Comparison of ENCODE assay signal across 9 mouse cellular contexts in the genomic region with DNA sequence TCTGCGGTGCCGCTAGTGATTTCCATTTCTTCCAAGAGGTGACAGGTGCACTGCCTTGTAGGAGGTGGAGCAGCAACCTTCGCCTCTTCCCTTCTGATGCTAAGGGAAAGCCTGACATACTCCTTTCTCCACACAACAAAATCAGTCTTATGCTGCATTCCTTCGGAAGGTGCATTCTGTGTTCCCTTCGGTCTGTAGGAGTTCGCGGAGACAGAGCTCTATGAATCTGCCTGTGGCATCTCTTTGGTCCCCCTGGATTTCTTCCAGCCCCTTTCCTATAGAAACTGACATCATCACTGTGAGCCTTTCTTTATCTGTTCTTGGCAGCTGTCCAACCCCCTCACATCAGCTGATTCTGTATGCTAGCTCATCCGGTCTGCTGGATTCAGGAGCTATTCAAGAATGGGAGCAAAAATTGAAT.
DNase-seq lines count a peak whose midpoint lies in the region; ATAC-seq lines count a peak whose summit lies in the region.
"Had no signal": no experiment of that assay in that cellular context is flagged by ENCODE, and none has a peak within 500 bp of the region (broad histone marks: within the 10 kb centered on the region; RNA-seq: fewer than 3 reads in every experiment).

No protein-coding gene starts in this region.

- H3K4me1 ChIP-seq in liver, embryonic 11.5 days (replicated peaks; ENCODE audit: control insufficient read depth, insufficient read depth, low read length): no peaks in the 10 kb centered on the region

- H3K36me3 ChIP-seq in liver, embryonic 11.5 days (ENCODE audit: control insufficient read depth, insufficient read depth, low read length): no peaks in the 10 kb centered on the region
- H3K36me3 ChIP-seq: G1E had no signal

- ATAC-seq in liver, embryonic 11.5 days (replicated peaks; ENCODE audit: low FRiP score): no peak
- no peak for ATAC-seq in granulocyte monocyte progenitor cell, adult 5-6 weeks (replicated peaks; ENCODE audit: poor library complexity, severe bottlenecking)

- no peak overlapping the region for H3K9ac ChIP-seq in liver, embryonic 11.5 days (ENCODE audit: low read depth, low read length)

- H3K9me3 ChIP-seq in liver, embryonic 11.5 days (ENCODE audit: control insufficient read depth, low read length): no peaks in the 10 kb centered on the region
- H3K9me3 ChIP-seq: G1E had no signal

- DNase-seq in kidney, postnatal 10 days: peak; percentile 35
- DNase-seq in kidney, adult 11 months: no peak
- peak; percentile 74 for DNase-seq in cerebellum, adult 9-10 months
- DNase-seq in frontal cortex, postnatal 14 days (ENCODE audit: low spot score in 2 of 2): peak; percentile 22 to 27
- DNase-seq in liver, embryonic 11.5 days (ENCODE audit: low spot score): no peak
- DNase-seq in right cerebral cortex, postnatal 4 days: peak; percentile 55
- no peak for DNase-seq in adrenal gland, adult 18-20 months (ENCODE audit: low spot score in 2 of 2)

- 46% methylated on average over 8 of the region's 8 CpGs for WGBS in liver, embryonic 11.5 days

- peak overlapping the region; percentile 13; the same call in 1 of the 2 replicates for H3K4me2 ChIP-seq in liver, embryonic 11.5 days

- H3K27me3 ChIP-seq in liver, embryonic 11.5 days (replicated peaks; ENCODE audit: control insufficient read depth, insufficient read depth, low read length): no peaks in the 10 kb centered on the region

- no peak overlapping the region for H3K27ac ChIP-seq in liver, embryonic 11.5 days (ENCODE audit: low read depth, low read length)

- no peak overlapping the region for H3K4me3 ChIP-seq in liver, embryonic 11.5 days (ENCODE audit: low read depth, low read length)

Comparison
In these comparisons a context has a peak if more than half of its experiments do, and no peak if none do; other contexts are left out.
1. DNase-seq: peak in kidney, postnatal 10 days (single experiment), cerebellum, adult 9-10 months (single experiment), frontal cortex, postnatal 14 days (2 of 2) and right cerebral cortex, postnatal 4 days (single experiment); none in kidney, adult 11 months (single experiment), liver, embryonic 11.5 days (single experiment) and adrenal gland, adult 18-20 months (0 of 2).